Comparison of ENCODE assay signal across 18 mouse cellular contexts in genomic region chr12:27164920-27165504, GRCm38 (mm10).
A peak's percentile ranks its signal among the peaks of the same experiment; 100 is the strongest.
DNase-seq lines count a peak whose midpoint lies in the region; ATAC-seq lines count a peak whose summit lies in the region.
"Had no signal": no experiment of that assay in that cellular context is flagged by ENCODE, and none has a peak within 500 bp of the region (broad histone marks: within the 10 kb centered on the region; RNA-seq: fewer than 3 reads in every experiment).

No protein-coding gene starts in this region.

- WGBS in hindbrain, embryonic 10.5 days, result 91% methylated on average over 4 of the region's 4 CpGs
- WGBS in hindbrain, embryonic 11.5 days, result 91% methylated on average over 4 of the region's 4 CpGs
- 97% methylated on average over 4 of the region's 4 CpGs for WGBS in neural tube, embryonic 13.5 days
- 85% methylated on average over 4 of the region's 4 CpGs for WGBS in hindbrain, embryonic 13.5 days
- 90% methylated on average over 4 of the region's 4 CpGs for WGBS in intestine, embryonic 15.5 days

- H3K27ac ChIP-seq in hindbrain, embryonic 10.5 days, result 0 out of 2 replicates have a peak overlapping the region, but pooled peaks have one; percentile 35
- no peak overlapping the region for H3K27ac ChIP-seq in hindbrain, embryonic 11.5 days (ENCODE audit: low read depth, low read length)
- no peak overlapping the region for H3K27ac ChIP-seq in neural tube, embryonic 13.5 days (replicated peaks)
- no peak overlapping the region for H3K27ac ChIP-seq in hindbrain, embryonic 13.5 days
- H3K27ac ChIP-seq in intestine, embryonic 15.5 days, result no peak overlapping the region
- H3K27ac ChIP-seq: heart, adult 2 months; hindbrain, embryonic 15.5 days had no signal

- no peaks in the 10 kb centered on the region for H3K27me3 ChIP-seq in hindbrain, embryonic 10.5 days (ENCODE audit: insufficient read depth, poor library complexity, severe bottlenecking)
- H3K27me3 ChIP-seq in hindbrain, embryonic 11.5 days (ENCODE audit: control insufficient read depth, insufficient read depth, low read length), result no peaks in the 10 kb centered on the region
- no peaks in the 10 kb centered on the region for H3K27me3 ChIP-seq in neural tube, embryonic 13.5 days
- no peaks in the 10 kb centered on the region for H3K27me3 ChIP-seq in hindbrain, embryonic 13.5 days
- H3K27me3 ChIP-seq in intestine, embryonic 15.5 days (replicated peaks), result no peaks in the 10 kb centered on the region
- H3K27me3 ChIP-seq: hindbrain, embryonic 15.5 days had no signal

- H3K9ac ChIP-seq in hindbrain, embryonic 11.5 days (ENCODE audit: low read depth, low read length), result no peak overlapping the region
- no peak overlapping the region for H3K9ac ChIP-seq in neural tube, embryonic 13.5 days
- no peak overlapping the region for H3K9ac ChIP-seq in hindbrain, embryonic 13.5 days
- H3K9ac ChIP-seq in intestine, embryonic 15.5 days, result no peak overlapping the region
- H3K9ac ChIP-seq: hindbrain, embryonic 15.5 days had no signal

- H3K36me3 ChIP-seq in hindbrain, embryonic 10.5 days, result no peaks in the 10 kb centered on the region
- H3K36me3 ChIP-seq in hindbrain, embryonic 11.5 days (ENCODE audit: control insufficient read depth, insufficient read depth, low read length), result no peaks in the 10 kb centered on the region
- H3K36me3 ChIP-seq in neural tube, embryonic 13.5 days, result no peaks in the 10 kb centered on the region
- H3K36me3 ChIP-seq in hindbrain, embryonic 13.5 days, result no peaks in the 10 kb centered on the region
- H3K36me3 ChIP-seq in intestine, embryonic 15.5 days, result no peaks in the 10 kb centered on the region
- H3K36me3 ChIP-seq: hindbrain, embryonic 15.5 days had no signal

- H3K9me3 ChIP-seq in hindbrain, embryonic 10.5 days, result no peaks in the 10 kb centered on the region
- no peaks in the 10 kb centered on the region for H3K9me3 ChIP-seq in hindbrain, embryonic 11.5 days (ENCODE audit: control insufficient read depth, low read length)
- H3K9me3 ChIP-seq in neural tube, embryonic 13.5 days, result no peaks in the 10 kb centered on the region
- no peaks in the 10 kb centered on the region for H3K9me3 ChIP-seq in hindbrain, embryonic 13.5 days
- H3K9me3 ChIP-seq in intestine, embryonic 15.5 days, result no peaks in the 10 kb centered on the region
- H3K9me3 ChIP-seq: hindbrain, embryonic 15.5 days had no signal

- no peak overlapping the region for H3K4me2 ChIP-seq in hindbrain, embryonic 11.5 days (replicated peaks; ENCODE audit: low read depth, low read length)
- H3K4me2 ChIP-seq in neural tube, embryonic 13.5 days, result no peak overlapping the region
- H3K4me2 ChIP-seq in hindbrain, embryonic 13.5 days, result no peak overlapping the region
- no peak overlapping the region for H3K4me2 ChIP-seq in intestine, embryonic 15.5 days (replicated peaks)
- H3K4me2 ChIP-seq: hindbrain, embryonic 15.5 days; liver, embryonic 11.5 days had no signal

- peaks cover 10% of the 10 kb centered on the region for H3K4me1 ChIP-seq in hindbrain, embryonic 10.5 days (replicated peaks)
- H3K4me1 ChIP-seq in hindbrain, embryonic 11.5 days (replicated peaks; ENCODE audit: control insufficient read depth, insufficient read depth, low read length), result no peaks in the 10 kb centered on the region
- peaks cover 6% of the 10 kb centered on the region for H3K4me1 ChIP-seq in neural tube, embryonic 13.5 days (replicated peaks)
- peaks cover 8% of the 10 kb centered on the region for H3K4me1 ChIP-seq in hindbrain, embryonic 13.5 days (replicated peaks)
- H3K4me1 ChIP-seq in intestine, embryonic 15.5 days (replicated peaks), result no peaks in the 10 kb centered on the region

- H3K4me3 ChIP-seq in hindbrain, embryonic 10.5 days, result no peak overlapping the region
- no peak overlapping the region for H3K4me3 ChIP-seq in hindbrain, embryonic 11.5 days (ENCODE audit: low read depth, low read length)
- H3K4me3 ChIP-seq in neural tube, embryonic 13.5 days, result no peak overlapping the region
- H3K4me3 ChIP-seq in hindbrain, embryonic 13.5 days, result no peak overlapping the region
- no peak overlapping the region for H3K4me3 ChIP-seq in intestine, embryonic 15.5 days (replicated peaks)
- H3K4me3 ChIP-seq: heart, adult 2 months; hindbrain, embryonic 15.5 days had no signal

- ATAC-seq in hindbrain, embryonic 11.5 days (ENCODE audit: low FRiP score), result no peak
- ATAC-seq in neural tube, embryonic 13.5 days (ENCODE audit: low read depth), result peak; percentile 43; the same call in 1 of the 2 replicates
- 0 out of 2 replicates have a peak, but pooled peaks have one; percentile 21 for ATAC-seq in hindbrain, embryonic 13.5 days (ENCODE audit: low FRiP score)
- no peak for ATAC-seq in intestine, embryonic 15.5 days

- DNase-seq in hindbrain, embryonic 10.5 days (ENCODE audit: low spot score), result no peak
- no peak for DNase-seq in hindbrain, embryonic 11.5 days (ENCODE audit: low spot score)
- DNase-seq in neural tube, embryonic 10.5 days (ENCODE audit: extremely low spot score, low spot score), result no peak
- DNase-seq in right cerebral cortex, postnatal 4 days, result no peak
- DNase-seq: adrenal gland, adult 2 months; cerebellum, adult 2 months; cerebellum, postnatal 36 days; gastrocnemius, postnatal 14 days; heart, adult 2 months; kidney, adult 8-10 months; lung, adult 18-20 months; lung, postnatal 14 days; right cerebral cortex, postnatal 14 days had no signal

Comparison
In these comparisons a context has a peak if more than half of its experiments do, and no peak if none do; other contexts are left out.
1. ATAC-seq: peak in neural tube, embryonic 13.5 days (single experiment) and hindbrain, embryonic 13.5 days (single experiment); none in hindbrain, embryonic 11.5 days (single experiment) and intestine, embryonic 15.5 days (single experiment).